Mouse (Mus musculus) heart, embryonic 10.5 days (tissue): ENCODE measurements at regions not wholly inside any gene's neighbourhood (a gene's known extent, or its start where the extent isn't known, plus 50 kb on each side); places are given as distances from the start of the nearest gene placed in this dataset.
A peak's percentile ranks its signal among the peaks of the same experiment; 100 is the strongest.

Experiments used
- DNase-seq: peaks from one replicate; pipeline ENCODE4 v3.0.0-alpha.2; 2017; ENCODE audit warnings: low spot score
- H3K27ac ChIP-seq: fragments of 300-500 bp; sonication (generic); 2 replicates; pipeline ENCODE4 v1.5.1; 2016; ENCODE audit warnings: mild to moderate bottlenecking
- H3K27me3 ChIP-seq: fragments of 300-500 bp; sonication (generic); 2 replicates; pipeline ENCODE4 v1.6.1; 2016; ENCODE audit warnings: mild to moderate bottlenecking; ENCODE audit not compliant: poor library complexity, insufficient read depth, severe bottlenecking
- H3K36me3 ChIP-seq: fragments of 300-500 bp; sonication (generic); 2 replicates; pipeline ENCODE4 v1.6.1; 2016; ENCODE audit warnings: mild to moderate bottlenecking, moderate library complexity
- H3K4me1 ChIP-seq: fragments of 300-500 bp; sonication (generic); 2 replicates; pipeline ENCODE4 v1.6.1; 2016; ENCODE audit warnings: mild to moderate bottlenecking
- H3K4me3 ChIP-seq: fragments of 300-500 bp; sonication (generic); 2 replicates; pipeline ENCODE4 v1.5.1; 2016; ENCODE audit warnings: mild to moderate bottlenecking, moderate library complexity
- H3K9me3 ChIP-seq: fragments of 300-500 bp; sonication (generic); 2 replicates; pipeline ENCODE4 v1.6.1; 2016; ENCODE audit warnings: mild to moderate bottlenecking, moderate library complexity
- WGBS: fragments of 180-500 bp; shearing (Covaris S2); methylation state at CpG from one replicate; pipeline ENCODE4 v1.1.7; 2016; 5-methylcytosine and 5-hydroxymethylcytosine counted together

- 85% methylated on average over 12 of the region's 12 CpGs for WGBS
These were observed 2507.1 kb upstream of the 5930422O12Rik start for GRCm38 (mm10) chr8:30921451-30921850.

GRCm38 (mm10) chr8:30923301-30924159 is 2505.0 kb upstream of the 5930422O12Rik start:
- H3K27ac ChIP-seq: no peak overlapping the region
- H3K27me3 ChIP-seq: no peaks in the 10 kb centered on the region
- WGBS: 31% methylated on average over 18 of the region's 18 CpGs
- no peaks in the 10 kb centered on the region for H3K9me3 ChIP-seq
- 0 out of 2 replicates have a peak overlapping the region, but pooled peaks have one; percentile 10 for H3K4me3 ChIP-seq
- DNase-seq: peak; percentile 79
- no peaks in the 10 kb centered on the region for H3K36me3 ChIP-seq
- H3K4me1 ChIP-seq: no peaks in the 10 kb centered on the region

More at GRCm38 (mm10) chr8:30921451-30921850, 2507.1 kb upstream of the 5930422O12Rik start:
- Histone ChIP-seq H3K4me3 (no peak overlapping the region), H3K36me3 (no peaks in the 10 kb centered on the region), H3K27ac (no peak overlapping the region), H3K9me3 (no peaks in the 10 kb centered on the region), H3K4me1 (peaks cover 3% of the 10 kb centered on the region; the same call in 1 of the 2 replicates), H3K27me3 (no peaks in the 10 kb centered on the region)
- no peak for DNase-seq

- no peak for DNase-seq
- no peak overlapping the region for H3K27ac ChIP-seq
- H3K4me1 ChIP-seq: no peaks in the 10 kb centered on the region
- WGBS: 43% methylated on average over 5 of the region's 5 CpGs
- H3K4me3 ChIP-seq: 0 out of 2 replicates have a peak overlapping the region, but pooled peaks have one; percentile 10
- no peaks in the 10 kb centered on the region for H3K36me3 ChIP-seq
- H3K9me3 ChIP-seq: no peaks in the 10 kb centered on the region
- H3K27me3 ChIP-seq: no peaks in the 10 kb centered on the region
These were observed 2504.4 kb upstream of the 5930422O12Rik start for GRCm38 (mm10) chr8:30924160-30924534.

- no peaks in the 10 kb centered on the region for H3K36me3 ChIP-seq
- no peak overlapping the region for H3K4me3 ChIP-seq
- 71% methylated on average over 6 of the region's 6 CpGs for WGBS
- H3K27me3 ChIP-seq: no peaks in the 10 kb centered on the region
- H3K27ac ChIP-seq: no peak overlapping the region
- no peaks in the 10 kb centered on the region for H3K9me3 ChIP-seq
- DNase-seq: no peak
- H3K4me1 ChIP-seq: no peaks in the 10 kb centered on the region
These were observed 2503.9 kb upstream of the 5930422O12Rik start for GRCm38 (mm10) chr8:30924656-30925055.

GRCm38 (mm10) chr8:30937449-30938075 is 2490.9 kb upstream of the 5930422O12Rik start:
- WGBS: 82% methylated on average over 4 of the region's 4 CpGs

GRCm38 (mm10) chr8:30940901-30941300 is 2487.6 kb upstream of the 5930422O12Rik start:
- no peaks in the 10 kb centered on the region for H3K27me3 ChIP-seq
- no peaks in the 10 kb centered on the region for H3K9me3 ChIP-seq
- DNase-seq: no peak
- no peak overlapping the region for H3K4me3 ChIP-seq
- no peaks in the 10 kb centered on the region for H3K36me3 ChIP-seq
- H3K4me1 ChIP-seq: no peaks in the 10 kb centered on the region
- no peak overlapping the region for H3K27ac ChIP-seq
- WGBS: 41% methylated on average over 4 of the region's 4 CpGs

More at GRCm38 (mm10) chr8:30937449-30938075, 2490.9 kb upstream of the 5930422O12Rik start:
- Histone ChIP-seq H3K9me3 (no peaks in the 10 kb centered on the region), H3K4me1 (no peaks in the 10 kb centered on the region), H3K4me3 (no peak overlapping the region), H3K27ac (no peak overlapping the region), H3K36me3 (no peaks in the 10 kb centered on the region), H3K27me3 (no peaks in the 10 kb centered on the region)
- DNase-seq: no peak

- no peaks in the 10 kb centered on the region for H3K36me3 ChIP-seq
- no peaks in the 10 kb centered on the region for H3K4me1 ChIP-seq
- H3K27ac ChIP-seq: no peak overlapping the region
- no peak overlapping the region for H3K4me3 ChIP-seq
- H3K27me3 ChIP-seq: no peaks in the 10 kb centered on the region
- no peaks in the 10 kb centered on the region for H3K9me3 ChIP-seq
- 85% methylated on average over 11 of the region's 11 CpGs for WGBS
- DNase-seq: no peak
These were observed 2486.9 kb upstream of the 5930422O12Rik start for GRCm38 (mm10) chr8:30941511-30942175.

GRCm38 (mm10) chr8:30946154-30947065 is 2482.1 kb upstream of the 5930422O12Rik start:
- WGBS: 69% methylated on average over 10 of the region's 10 CpGs
- no peaks in the 10 kb centered on the region for H3K36me3 ChIP-seq
- no peaks in the 10 kb centered on the region for H3K27me3 ChIP-seq
- no peak overlapping the region for H3K4me3 ChIP-seq
- H3K9me3 ChIP-seq: no peaks in the 10 kb centered on the region
- no peak overlapping the region for H3K27ac ChIP-seq
- DNase-seq: no peak
- no peaks in the 10 kb centered on the region for H3K4me1 ChIP-seq

- no peak for DNase-seq
These were observed 2475.7 kb upstream of the 5930422O12Rik start for GRCm38 (mm10) chr8:30952818-30953217.

GRCm38 (mm10) chr8:30959436-30960180 is 2468.9 kb upstream of the 5930422O12Rik start:
- DNase-seq: no peak
- H3K9me3 ChIP-seq: no peaks in the 10 kb centered on the region
- no peaks in the 10 kb centered on the region for H3K27me3 ChIP-seq
- H3K27ac ChIP-seq: peak overlapping the region; percentile 56; the same call in 1 of the 2 replicates
- H3K4me1 ChIP-seq: peaks cover 9% of the 10 kb centered on the region; the same call in 1 of the 2 replicates
- 43% methylated on average over 17 of the region's 17 CpGs for WGBS
- peak overlapping the region; percentile 56 for H3K4me3 ChIP-seq
- H3K36me3 ChIP-seq: no peaks in the 10 kb centered on the region

More at GRCm38 (mm10) chr8:30952818-30953217, 2475.7 kb upstream of the 5930422O12Rik start:
- H3K9me3 ChIP-seq: no peaks in the 10 kb centered on the region
- no peaks in the 10 kb centered on the region for H3K36me3 ChIP-seq
- no peak overlapping the region for H3K4me3 ChIP-seq
- no peaks in the 10 kb centered on the region for H3K4me1 ChIP-seq
- H3K27me3 ChIP-seq: no peaks in the 10 kb centered on the region
- no peak overlapping the region for H3K27ac ChIP-seq

GRCm38 (mm10) chr8:30960486-30960885 is 2468.0 kb upstream of the 5930422O12Rik start:
- Histone ChIP-seq H3K36me3 (no peaks in the 10 kb centered on the region), H3K9me3 (no peaks in the 10 kb centered on the region), H3K4me1 (peaks cover 9% of the 10 kb centered on the region; the same call in 1 of the 2 replicates), H3K4me3 (no peak overlapping the region), H3K27me3 (no peaks in the 10 kb centered on the region), H3K27ac (no peak overlapping the region)
- DNase-seq: no peak
- WGBS: 80% methylated on average over 8 of the region's 8 CpGs
